Mouse (Mus musculus) midbrain, embryonic 12.5 days (tissue): Measurements from ENCODE around the gene Sept4. TPM values are rescaled to one million over a fixed set of nuclear protein-coding genes. Genes with fewer than 3 reads are reported as not detected.
A peak's percentile ranks its signal among the peaks of the same experiment; 100 is the strongest.

Experiments
- ATAC-seq: fragments of 200-750 bp; cut with Nextera tagmentation; 2 replicates; pipeline ENCODE4 v1.8.0; 2017; ENCODE audit warnings: low read depth, moderate TSS enrichment, moderate library complexity; ENCODE audit not compliant: low FRiP score
- H3K27ac ChIP-seq: fragments of 300-500 bp; sonication (generic); replicated peaks from 2 replicates; pipeline ENCODE4 v1.5.1; 2016; ENCODE audit warnings: mild to moderate bottlenecking
- H3K27me3 ChIP-seq: fragments of 300-500 bp; sonication (generic); 2 replicates; pipeline ENCODE4 v1.6.1; 2016; ENCODE audit warnings: mild to moderate bottlenecking
- H3K36me3 ChIP-seq: fragments of 300-500 bp; sonication (generic); 2 replicates; pipeline ENCODE4 v1.6.1; 2016
- H3K4me1 ChIP-seq: fragments of 300-500 bp; sonication (generic); 2 replicates; pipeline ENCODE4 v1.6.1; 2016
- H3K4me2 ChIP-seq: fragments of 300-500 bp; sonication (generic); replicated peaks from 2 replicates; pipeline ENCODE4 v1.6.1; 2016; ENCODE audit warnings: mild to moderate bottlenecking, moderate library complexity
- H3K4me3 ChIP-seq: fragments of 300-500 bp; sonication (generic); 2 replicates; pipeline ENCODE4 v1.5.1; 2016; ENCODE audit warnings: mild to moderate bottlenecking
- H3K9ac ChIP-seq: fragments of 300-500 bp; sonication (generic); replicated peaks from 2 replicates; pipeline ENCODE4 v1.6.1; 2016; ENCODE audit warnings: mild to moderate bottlenecking, moderate library complexity
- H3K9me3 ChIP-seq: fragments of 300-500 bp; sonication (generic); 2 replicates; pipeline ENCODE4 v1.6.1; 2016; ENCODE audit warnings: mild to moderate bottlenecking
- WGBS: fragments of 180-500 bp; shearing (Covaris S2); methylation state at CpG from one replicate; pipeline ENCODE4 v1.1.7; 2016; 5-methylcytosine and 5-hydroxymethylcytosine counted together
- polyA plus RNA-seq: library from polyadenylated mRNA; unstranded; fragments of >200 nt; fragmentation: Nextera tagmentation; extraction: Ambion mirVana; gene quantifications from 2 replicates; pipeline ENCODE4 v1.2.1, GENCODE M21; 2016

The Sept4 gene
- polyA plus RNA-seq, 1 experiment from 2014 or later = 12.5 TPM

- peaks cover 84% of the 10 kb centered on the region for H3K36me3 ChIP-seq
- H3K4me1 ChIP-seq = no peaks in the 10 kb centered on the region
- H3K4me2 ChIP-seq = no peak overlapping the region
These were observed 46.8 kb downstream of the Sept4 start for GRCm38 (mm10) chr11:87615551-87615950.

GRCm38 (mm10) chr11:87615952-87616351 lies 47.2 kb downstream of the Sept4 start:
- Histone ChIP-seq H3K9me3 (no peaks in the 10 kb centered on the region), H3K4me3 (no peak overlapping the region), H3K4me1 (no peaks in the 10 kb centered on the region), H3K36me3 (peaks cover 80% of the 10 kb centered on the region), H3K27ac (no peak overlapping the region), H3K4me2 (no peak overlapping the region), H3K27me3 (no peaks in the 10 kb centered on the region), H3K9ac (no peak overlapping the region)
- 94% methylated on average over 2 of the region's 2 CpGs for WGBS
- ATAC-seq = no peak

More at GRCm38 (mm10) chr11:87615551-87615950, 46.8 kb downstream of the Sept4 start:
- Histone ChIP-seq H3K9me3 (no peaks in the 10 kb centered on the region), H3K27ac (no peak overlapping the region), H3K27me3 (no peaks in the 10 kb centered on the region), H3K9ac (no peak overlapping the region), H3K4me3 (no peak overlapping the region)
- WGBS = 91% methylated on average over 5 of the region's 5 CpGs
- no peak for ATAC-seq

GRCm38 (mm10) chr11:87616790-87617474 lies 48.2 kb downstream of the Sept4 start, which contains the start of gene Hsf5:
Gene Hsf5, plus strand, starts transcription at chr11:87617164.
- ATAC-seq = no peak
- Histone ChIP-seq H3K4me2 (no peak within 1 kb of the TSS), H3K4me3 (no peak within 1 kb of the TSS), H3K36me3 (peaks cover 70% of the 10 kb centered on the region), H3K27ac (no peak within 1 kb of the TSS), H3K27me3 (no peaks in the 10 kb centered on the region), H3K4me1 (no peaks in the 10 kb centered on the region), H3K9me3 (no peaks in the 10 kb centered on the region), H3K9ac (no peak within 1 kb of the TSS)
- 87% methylated on average over 56 of the region's 69 CpGs for WGBS

DNA sequence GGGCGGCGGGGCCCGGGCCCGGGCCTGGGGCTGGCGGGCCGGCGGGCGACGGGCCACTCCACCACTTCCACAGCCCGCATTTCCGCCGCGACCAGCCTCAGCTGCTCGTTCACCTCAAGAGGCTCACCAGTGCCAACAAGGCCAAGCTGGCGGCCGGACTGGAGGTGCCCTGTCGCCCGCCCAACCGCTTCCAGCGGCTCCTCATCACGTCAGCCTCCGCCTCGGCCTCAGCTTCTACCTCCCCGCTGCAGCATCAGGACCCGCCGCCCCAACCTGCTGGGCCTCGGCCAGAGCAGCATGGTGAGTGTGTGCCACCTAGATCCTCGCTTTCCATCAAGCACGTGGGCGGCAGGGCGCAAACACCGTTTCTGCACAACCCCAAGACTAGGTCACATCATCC lies 48.9 kb downstream of the Sept4 start:
- Histone ChIP-seq H3K4me3 (no peak overlapping the region), H3K27ac (no peak overlapping the region), H3K9me3 (no peaks in the 10 kb centered on the region), H3K4me1 (no peaks in the 10 kb centered on the region), H3K36me3 (peaks cover 66% of the 10 kb centered on the region), H3K4me2 (no peak overlapping the region), H3K9ac (no peak overlapping the region), H3K27me3 (no peaks in the 10 kb centered on the region)
- no peak for ATAC-seq
- 93% methylated on average over 32 of the region's 32 CpGs for WGBS

DNA sequence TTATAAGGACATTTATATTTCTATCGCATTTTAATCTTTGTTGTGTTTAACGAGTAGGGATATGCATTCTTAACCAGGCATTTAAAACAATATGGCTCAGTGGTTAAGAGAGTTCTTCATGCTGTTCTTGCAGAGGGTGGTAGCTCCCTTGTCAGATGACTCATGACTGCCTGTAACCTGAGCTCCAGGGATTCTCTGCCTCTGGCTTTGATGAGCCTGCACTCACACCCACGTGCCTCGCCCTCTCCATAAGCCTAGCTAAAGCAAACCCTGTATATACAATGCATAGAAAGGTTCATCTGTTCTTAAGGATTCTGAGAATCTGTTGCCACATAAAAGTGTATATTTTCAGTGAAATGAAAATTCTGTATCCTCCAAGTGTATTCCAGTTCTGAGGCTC lies 54.5 kb downstream of the Sept4 start:
- H3K4me2 ChIP-seq = no peak overlapping the region
- WGBS = 90% methylated on average over 4 of the region's 4 CpGs
- H3K4me1 ChIP-seq = no peaks in the 10 kb centered on the region
- no peak overlapping the region for H3K4me3 ChIP-seq
- peaks cover 43% of the 10 kb centered on the region for H3K36me3 ChIP-seq
- ATAC-seq = no peak
- H3K9ac ChIP-seq = no peak overlapping the region
- H3K27me3 ChIP-seq = no peaks in the 10 kb centered on the region
- no peaks in the 10 kb centered on the region for H3K9me3 ChIP-seq
- no peak overlapping the region for H3K27ac ChIP-seq

- H3K4me3 ChIP-seq = no peak overlapping the region
- no peaks in the 10 kb centered on the region for H3K9me3 ChIP-seq
- H3K9ac ChIP-seq = no peak overlapping the region
- no peak for ATAC-seq
- WGBS = 40% methylated on average over 10 of the region's 10 CpGs
- H3K36me3 ChIP-seq = peaks cover 11% of the 10 kb centered on the region; the same call in 1 of the 2 replicates
- no peaks in the 10 kb centered on the region for H3K4me1 ChIP-seq
- no peak overlapping the region for H3K27ac ChIP-seq
- H3K4me2 ChIP-seq = no peak overlapping the region
- no peaks in the 10 kb centered on the region for H3K27me3 ChIP-seq
These were observed 61.2 kb downstream of the Sept4 start for GRCm38 (mm10) chr11:87629859-87630258.

DNA sequence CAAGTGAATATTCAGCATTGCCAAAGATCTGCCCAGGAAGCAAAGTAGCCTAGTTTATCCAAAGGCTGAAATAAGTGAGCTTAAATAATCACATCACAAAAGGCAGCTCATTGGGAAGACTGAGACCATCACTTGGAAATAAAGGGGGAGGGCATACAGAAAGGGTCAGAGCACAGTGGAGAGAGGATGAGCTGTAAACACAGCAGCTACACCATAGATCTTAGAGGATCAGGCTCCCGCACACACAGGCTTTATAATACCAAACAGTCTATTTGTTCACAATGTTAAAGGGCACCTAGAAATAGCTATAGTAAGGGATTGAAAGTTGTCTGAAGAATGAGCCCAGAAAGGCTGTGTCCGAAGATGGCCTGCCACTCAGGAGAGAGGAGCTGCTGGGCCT lies 70.1 kb downstream of the Sept4 start:
- no peak for ATAC-seq
- Histone ChIP-seq H3K36me3 (peaks cover 5% of the 10 kb centered on the region; the same call in 1 of the 2 replicates), H3K4me3 (peak overlapping the region; percentile 41), H3K9me3 (no peaks in the 10 kb centered on the region), H3K27me3 (no peaks in the 10 kb centered on the region), H3K4me1 (peaks cover 11% of the 10 kb centered on the region), H3K9ac (peak overlapping the region; percentile 67), H3K27ac (no peak overlapping the region), H3K4me2 (peak overlapping the region; percentile 63)
- whole genome bisulfite sequencing = 11% methylated on average over 2 of the region's 2 CpGs

DNA sequence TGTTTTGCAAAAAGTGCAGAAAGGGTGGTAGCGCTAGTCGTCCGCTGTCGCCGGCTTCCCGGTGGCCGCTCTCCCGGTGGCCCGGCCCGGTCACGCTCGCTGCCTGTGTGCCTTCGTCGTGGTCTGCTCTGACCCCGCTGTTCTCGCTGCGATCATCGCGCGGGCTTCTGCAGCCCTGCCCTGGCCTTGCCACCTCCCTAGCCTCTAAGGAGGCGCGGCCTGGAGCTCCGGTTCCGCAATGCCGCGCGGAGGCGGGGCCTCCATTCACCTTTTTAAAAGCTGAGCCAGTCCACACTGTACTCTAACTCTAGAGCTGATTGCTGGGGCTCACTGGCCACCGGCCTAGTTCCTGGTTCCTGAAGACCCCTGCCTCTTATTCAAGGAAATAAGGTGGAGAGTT lies 70.5 kb downstream of the Sept4 start:
- no peak overlapping the region for H3K27ac ChIP-seq

More for the DNA sequence above, 70.5 kb downstream of the Sept4 start:
- peak overlapping the region; percentile 63 for H3K4me2 ChIP-seq
- peaks cover 5% of the 10 kb centered on the region; the same call in 1 of the 2 replicates for H3K36me3 ChIP-seq
- H3K4me3 ChIP-seq = peak overlapping the region; percentile 41
- 1% methylated on average over 29 of the region's 29 CpGs for WGBS
- H3K9me3 ChIP-seq = no peaks in the 10 kb centered on the region
- peaks cover 11% of the 10 kb centered on the region for H3K4me1 ChIP-seq
- H3K27me3 ChIP-seq = no peaks in the 10 kb centered on the region
- H3K9ac ChIP-seq = peak overlapping the region; percentile 67
- peak; percentile 34; the same call in 1 of the 2 replicates for ATAC-seq

Other genes with a start within 250 kb of the Sept4 start
- gene Ppm1e, start 209.9 kb upstream of the Sept4 start, polyA plus RNA-seq = 19.4 and 22.4 TPM in 2 replicates
- gene Rad51c, start 163.9 kb upstream of the Sept4 start, polyA plus RNA-seq = 9.8 and 12.0 TPM in 2 replicates
- 0.60 TPM in 1 of 2 replicates, not detected in the other for gene Tex14, start 163.8 kb upstream of the Sept4 start, polyA plus RNA-seq
- gene Gm11492, start 2.2 kb upstream of the Sept4 start, polyA plus RNA-seq = not detected in 2 replicates
- gene Mtmr4, start 23.3 kb downstream of the Sept4 start, polyA plus RNA-seq = 76.9 and 87.9 TPM in 2 replicates
- 0.36 and 0.38 TPM in 2 replicates for gene Hsf5, start 48.3 kb downstream of the Sept4 start, polyA plus RNA-seq
- gene Rnf43, start 93.8 kb downstream of the Sept4 start, polyA plus RNA-seq = 0.93 and 1.5 TPM in 2 replicates
- 139 and 145 TPM in 2 replicates for gene Supt4a, start 168.6 kb downstream of the Sept4 start, polyA plus RNA-seq
- 40.6 and 43.5 TPM in 2 replicates for gene Tspoap1, start 191.6 kb downstream of the Sept4 start, polyA plus RNA-seq
- gene Mpo, start 224.7 kb downstream of the Sept4 start, polyA plus RNA-seq = 0.97 and 1.2 TPM in 2 replicates